Mouse (Mus musculus): ENCODE data around the gene Zmynd8. TPM values are rescaled to one million over a fixed set of nuclear protein-coding genes. Genes with fewer than 3 reads are reported as not detected.

The Zmynd8 gene
- total RNA-seq, 1 experiment from 2014 or later: 55.9 TPM

Other genes with a start within 250 kb of the Zmynd8 start
- 26.7 and 39.7 TPM in 2 replicates for gene Ncoa3, start 93.6 kb upstream of the Zmynd8 start, total RNA-seq (2017)

All from common myeloid progenitor, adult 5-6 weeks (primary cell).